Mouse (Mus musculus) CH12.LX (cell line): ENCODE data around the gene Atp5h.

Source experiments
- CTCF ChIP-seq, 2 experiments: IDR thresholded peaks in 1 of 2; conservative IDR thresholded peaks in 1 of 2; 2 replicates each; pipeline ENCODE4 v1.5.1; 2011 to 2012; ENCODE audit warnings: low read depth in 2 of 2, low read length in 2 of 2, improper control_type of control experiment in 1 of 2, inconsistent platforms in 1 of 2, mild to moderate bottlenecking in 1 of 2, moderate library complexity in 1 of 2
- EP300 ChIP-seq: IDR thresholded peaks from 2 replicates; pipeline ENCODE4 v1.6.1; 2011; ENCODE audit warnings: low read length, improper control_type of control experiment
- ETS1 ChIP-seq: conservative IDR thresholded peaks from 2 replicates; pipeline ENCODE4 v1.6.1; 2012; ENCODE audit warnings: low read depth, mild to moderate bottlenecking, inconsistent platforms, low read length, improper control_type of control experiment, moderate library complexity
- JUN ChIP-seq: IDR thresholded peaks from 2 replicates; pipeline ENCODE4 v1.6.1; 2011; ENCODE audit warnings: low read depth, mild to moderate bottlenecking, low read length, improper control_type of control experiment, moderate library complexity; ENCODE audit not compliant: insufficient read depth
- MAFK ChIP-seq: IDR thresholded peaks from 2 replicates; pipeline ENCODE4 v1.6.1; 2011; ENCODE audit warnings: low read length, improper control_type of control experiment; ENCODE audit not compliant: insufficient replicate concordance

- no peak for TF ChIP-seq CTCF (conservative IDR thresholded peaks at IDR 0.05 in 1 of 2, IDR thresholded peaks at IDR 0.05 in 1 of 2; ENCODE audit: low read depth in 2 of 2, low read length in 2 of 2)
- no peak for TF ChIP-seq ETS1
- no peak for TF ChIP-seq MAFK
- no peak for TF ChIP-seq EP300
- TF ChIP-seq JUN: no peak
These were observed 14.0 kb downstream of the Atp5h start for GRCm38 (mm10) chr11:115405723-115406122.
